Mouse (Mus musculus): ENCODE results near the gene Trim14. TPM values are rescaled to one million over a fixed set of nuclear protein-coding genes. Genes with fewer than 3 reads are reported as not detected.

Trim14 gene
- polyA plus RNA-seq, 1 experiment from 2014 or later: 8.9 TPM

- no peaks in the 10 kb centered on the region for H3K9me3 ChIP-seq (replicated peaks)
- H3K4me1 ChIP-seq: peaks cover 26% of the 10 kb centered on the region
- H3K36me3 ChIP-seq: peaks cover 89% of the 10 kb centered on the region
- ATAC-seq: no peak
- H3K9ac ChIP-seq: no peak overlapping the region
- H3K27ac ChIP-seq: no peak overlapping the region
- H3K4me3 ChIP-seq: no peak overlapping the region
- H3K4me2 ChIP-seq: no peak overlapping the region
- no peaks in the 10 kb centered on the region for H3K27me3 ChIP-seq (replicated peaks)
- 84% methylated on average over 12 of the region's 12 CpGs for WGBS (ENCODE audit: insufficient replicate concordance)
These were observed 40.4 kb downstream of the Trim14 start for GRCm38 (mm10) chr4:46495543-46495942.

GRCm38 (mm10) chr4:46493071-46493470 is 42.9 kb downstream of the Trim14 start:
- 86% methylated on average over 6 of the region's 6 CpGs for WGBS (ENCODE audit: insufficient replicate concordance)
- no peak overlapping the region for H3K9ac ChIP-seq
- no peak for ATAC-seq
- no peak overlapping the region for H3K4me2 ChIP-seq
- H3K36me3 ChIP-seq: peaks cover 64% of the 10 kb centered on the region
- H3K4me1 ChIP-seq: peaks cover 30% of the 10 kb centered on the region
- no peaks in the 10 kb centered on the region for H3K9me3 ChIP-seq (replicated peaks)
- H3K4me3 ChIP-seq: no peak overlapping the region
- H3K27me3 ChIP-seq (replicated peaks): no peaks in the 10 kb centered on the region
- H3K27ac ChIP-seq: no peak overlapping the region

GRCm38 (mm10) chr4:46489028-46489925 is 46.7 kb downstream of the Trim14 start, which contains the start of gene Nans:
Gene Nans (plus strand): TSS chr4:46489248.
- Histone ChIP-seq H3K27me3 (replicated peaks) (no peaks in the 10 kb centered on the region), H3K27ac (peak within 1 kb of the TSS; percentile 85), H3K4me2 (peak within 1 kb of the TSS; percentile 79), H3K4me3 (peak within 1 kb of the TSS; percentile 82), H3K36me3 (peaks cover 33% of the 10 kb centered on the region), H3K9ac (peak within 1 kb of the TSS; percentile 86), H3K4me1 (peaks cover 56% of the 10 kb centered on the region), H3K9me3 (replicated peaks) (no peaks in the 10 kb centered on the region)
- WGBS (ENCODE audit: insufficient replicate concordance): under 1% methylated on average over 58 of the region's 58 CpGs
- peak; percentile 97 for ATAC-seq

DNA sequence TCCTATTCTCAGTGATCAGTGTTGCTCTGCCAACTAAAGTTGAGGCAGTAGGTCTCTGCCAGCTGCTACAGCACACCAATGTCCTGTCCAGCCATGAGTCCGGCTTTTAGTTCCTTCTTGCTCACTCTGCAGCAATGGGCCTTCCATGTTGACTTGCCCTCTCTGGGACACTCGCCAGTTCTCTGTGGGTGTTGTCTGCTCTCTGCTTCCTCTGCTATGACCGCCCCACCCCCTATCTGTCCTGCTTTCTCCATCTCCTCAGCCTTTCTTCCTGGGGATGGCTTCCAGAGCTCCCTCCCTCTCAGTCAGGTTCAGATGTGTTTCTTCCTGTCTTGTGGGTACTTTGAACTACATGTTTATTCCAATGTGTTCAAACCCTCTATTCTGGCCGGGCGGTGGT is 48.6 kb downstream of the Trim14 start:
- no peak overlapping the region for H3K4me3 ChIP-seq
- no peak overlapping the region for H3K9ac ChIP-seq
- H3K9me3 ChIP-seq (replicated peaks): no peaks in the 10 kb centered on the region
- H3K27me3 ChIP-seq (replicated peaks): no peaks in the 10 kb centered on the region
- 77% methylated on average over 5 of the region's 5 CpGs for WGBS (ENCODE audit: insufficient replicate concordance)
- H3K4me1 ChIP-seq: peaks cover 63% of the 10 kb centered on the region
- peaks cover 14% of the 10 kb centered on the region for H3K36me3 ChIP-seq
- no peak overlapping the region for H3K4me2 ChIP-seq
- no peak for ATAC-seq
- peak overlapping the region; percentile 31; the same call in 1 of the 2 replicates for H3K27ac ChIP-seq

DNA sequence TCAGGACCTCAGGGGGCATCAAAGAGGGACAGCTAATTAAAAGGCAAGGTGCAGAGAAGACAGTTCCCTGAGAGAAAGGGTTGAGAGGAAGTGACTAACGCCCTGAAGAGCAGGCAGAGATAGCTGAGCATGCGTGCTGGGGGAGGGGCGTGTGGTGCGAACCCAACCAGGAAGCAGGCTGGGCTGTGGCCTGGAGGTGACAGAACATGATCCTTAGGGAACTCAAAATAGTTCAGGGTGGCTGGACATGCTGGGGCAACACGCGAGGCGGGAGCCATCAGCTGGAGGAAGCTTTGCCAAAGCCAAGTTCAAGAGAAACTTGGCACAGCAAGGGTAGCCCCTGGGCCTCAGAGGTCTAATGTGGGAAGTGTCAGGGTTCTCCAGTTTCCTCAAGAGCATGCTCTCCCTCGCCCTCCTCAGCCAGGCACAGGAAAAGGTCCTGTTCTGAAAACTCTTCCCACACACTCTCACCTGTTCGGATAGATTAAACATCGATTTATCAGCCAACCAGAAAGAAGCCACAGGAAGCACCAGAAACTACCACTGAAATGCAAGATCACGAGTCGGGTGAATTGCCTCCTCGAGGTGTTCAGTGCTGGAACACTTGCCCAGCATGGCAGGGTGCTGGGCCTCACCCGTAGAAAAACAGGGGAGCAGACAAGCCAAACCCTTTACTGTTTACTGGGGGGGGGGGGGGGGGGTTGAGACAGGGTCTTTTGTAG is 50.1 kb downstream of the Trim14 start:
- peaks cover 57% of the 10 kb centered on the region for H3K4me1 ChIP-seq
- H3K27me3 ChIP-seq (replicated peaks): no peaks in the 10 kb centered on the region
- peak overlapping the region; percentile 49 for H3K4me2 ChIP-seq
- peak overlapping the region; percentile 69 for H3K27ac ChIP-seq
- WGBS (ENCODE audit: insufficient replicate concordance): 18% methylated on average over 14 of the region's 14 CpGs
- no peaks in the 10 kb centered on the region for H3K9me3 ChIP-seq (replicated peaks)
- H3K36me3 ChIP-seq: no peaks in the 10 kb centered on the region
- no peak overlapping the region; the same call in 1 of the 2 replicates for H3K4me3 ChIP-seq
- ATAC-seq: peak; percentile 43
- peak overlapping the region; percentile 57 for H3K9ac ChIP-seq

- no peak overlapping the region for H3K4me3 ChIP-seq
- H3K4me1 ChIP-seq: peaks cover 5% of the 10 kb centered on the region
- no peak overlapping the region for H3K9ac ChIP-seq
- ATAC-seq: no peak
- no peaks in the 10 kb centered on the region for H3K9me3 ChIP-seq (replicated peaks)
- H3K27ac ChIP-seq: no peak overlapping the region; the same call in 1 of the 2 replicates
- peaks cover 56% of the 10 kb centered on the region for H3K36me3 ChIP-seq
- no peak overlapping the region for H3K4me2 ChIP-seq
- no peaks in the 10 kb centered on the region for H3K27me3 ChIP-seq (replicated peaks)
- WGBS (ENCODE audit: insufficient replicate concordance): 94% methylated on average over 2 of the region's 2 CpGs
These were observed 56.9 kb downstream of the Trim14 start for GRCm38 (mm10) chr4:46479081-46479480.

GRCm38 (mm10) chr4:46475101-46475500 is 60.8 kb downstream of the Trim14 start:
- no peak for ATAC-seq

DNA sequence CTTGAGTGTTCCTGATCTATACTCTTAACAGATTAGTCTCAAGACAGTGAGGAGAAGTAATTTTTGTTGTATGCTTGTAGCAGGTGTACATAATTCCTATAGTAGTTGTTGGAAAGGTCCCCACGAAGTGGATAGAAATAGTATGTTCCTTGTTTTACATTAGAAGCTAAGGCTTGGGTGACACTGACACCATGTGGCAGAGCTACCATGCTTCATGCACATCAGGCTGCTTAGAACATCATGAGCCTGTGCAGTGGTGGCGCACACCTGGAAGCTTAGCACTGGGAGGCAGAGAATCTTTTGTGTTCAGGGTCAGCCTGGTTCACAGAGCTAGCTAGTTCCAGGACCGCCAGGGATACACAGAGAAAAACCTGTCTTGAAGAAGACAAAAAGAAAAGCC is 70.2 kb downstream of the Trim14 start:
- H3K27me3 ChIP-seq (replicated peaks): no peaks in the 10 kb centered on the region
- H3K4me2 ChIP-seq: no peak overlapping the region
- WGBS (ENCODE audit: insufficient replicate concordance): 89% methylated on average over 3 of the region's 3 CpGs
- no peak overlapping the region for H3K27ac ChIP-seq
- no peaks in the 10 kb centered on the region for H3K9me3 ChIP-seq (replicated peaks)
- no peak overlapping the region for H3K9ac ChIP-seq
- peaks cover 100% of the 10 kb centered on the region for H3K36me3 ChIP-seq
- ATAC-seq: no peak
- no peak overlapping the region for H3K4me3 ChIP-seq
- peaks cover 29% of the 10 kb centered on the region for H3K4me1 ChIP-seq

More at GRCm38 (mm10) chr4:46475101-46475500, 60.8 kb downstream of the Trim14 start:
- Histone ChIP-seq H3K36me3 (peaks cover 96% of the 10 kb centered on the region), H3K9me3 (replicated peaks) (no peaks in the 10 kb centered on the region), H3K27me3 (replicated peaks) (no peaks in the 10 kb centered on the region), H3K4me1 (no peaks in the 10 kb centered on the region), H3K4me2 (no peak overlapping the region), H3K27ac (peak overlapping the region; percentile 47; the same call in 1 of the 2 replicates), H3K4me3 (no peak overlapping the region), H3K9ac (no peak overlapping the region)
- WGBS (ENCODE audit: insufficient replicate concordance): 92% methylated on average over 5 of the region's 5 CpGs

DNA sequence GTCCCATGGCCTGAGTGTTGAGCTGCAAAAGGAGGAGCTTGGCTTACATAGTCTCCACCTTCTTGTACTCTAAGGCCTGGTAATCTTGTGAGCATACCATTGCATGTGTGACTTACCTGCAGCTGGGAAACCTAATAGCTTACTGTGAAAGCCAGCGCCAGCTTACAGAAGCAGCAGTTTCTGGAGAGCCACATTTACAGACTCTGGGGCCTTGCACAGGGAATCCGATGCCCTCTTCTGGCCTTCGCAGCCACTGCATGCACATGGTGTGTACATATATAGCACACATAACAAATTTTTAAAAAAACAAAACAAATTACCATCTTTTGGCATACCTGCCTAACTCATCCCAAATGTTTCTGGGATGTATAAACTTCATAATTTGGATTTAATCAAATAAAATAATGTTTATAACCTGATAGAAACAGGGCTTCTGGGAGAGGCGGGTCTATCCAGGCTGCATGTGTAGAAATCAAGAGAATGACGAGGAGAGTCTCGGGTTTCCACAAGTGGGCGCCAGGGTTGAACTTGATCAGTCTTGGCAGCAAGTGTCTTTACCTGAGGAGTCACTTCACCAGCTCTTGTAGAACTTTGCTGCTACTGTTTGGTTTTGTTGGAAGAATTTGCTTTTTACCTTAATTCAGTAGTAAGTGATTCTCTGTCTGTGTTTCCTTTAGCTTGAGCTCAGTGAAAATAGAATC is 72.7 kb downstream of the Trim14 start:
- 83% methylated on average over 7 of the region's 7 CpGs for WGBS (ENCODE audit: insufficient replicate concordance)
- no peaks in the 10 kb centered on the region for H3K9me3 ChIP-seq (replicated peaks)
- H3K27ac ChIP-seq: peak overlapping the region; percentile 28; the same call in 1 of the 2 replicates
- H3K4me3 ChIP-seq: no peak overlapping the region
- H3K9ac ChIP-seq: no peak overlapping the region
- H3K4me1 ChIP-seq: peaks cover 53% of the 10 kb centered on the region
- H3K4me2 ChIP-seq: no peak overlapping the region
- ATAC-seq: peak; percentile 63
- H3K27me3 ChIP-seq (replicated peaks): no peaks in the 10 kb centered on the region
- H3K36me3 ChIP-seq: peaks cover 100% of the 10 kb centered on the region

- WGBS (ENCODE audit: insufficient replicate concordance): 85% methylated on average over 2 of the region's 2 CpGs
- H3K36me3 ChIP-seq: peaks cover 88% of the 10 kb centered on the region
- H3K27ac ChIP-seq: peak overlapping the region; percentile 99
- peak overlapping the region; percentile 89 for H3K4me2 ChIP-seq
- peaks cover 87% of the 10 kb centered on the region for H3K4me1 ChIP-seq
- no peaks in the 10 kb centered on the region for H3K9me3 ChIP-seq (replicated peaks)
- H3K4me3 ChIP-seq: 0 out of 2 replicates have a peak overlapping the region, but pooled peaks have one; percentile 1
- no peaks in the 10 kb centered on the region for H3K27me3 ChIP-seq (replicated peaks)
- peak overlapping the region; percentile 28; the same call in 1 of the 2 replicates for H3K9ac ChIP-seq
- no peak for ATAC-seq
These were observed 77.5 kb downstream of the Trim14 start for GRCm38 (mm10) chr4:46458411-46458810.

DNA sequence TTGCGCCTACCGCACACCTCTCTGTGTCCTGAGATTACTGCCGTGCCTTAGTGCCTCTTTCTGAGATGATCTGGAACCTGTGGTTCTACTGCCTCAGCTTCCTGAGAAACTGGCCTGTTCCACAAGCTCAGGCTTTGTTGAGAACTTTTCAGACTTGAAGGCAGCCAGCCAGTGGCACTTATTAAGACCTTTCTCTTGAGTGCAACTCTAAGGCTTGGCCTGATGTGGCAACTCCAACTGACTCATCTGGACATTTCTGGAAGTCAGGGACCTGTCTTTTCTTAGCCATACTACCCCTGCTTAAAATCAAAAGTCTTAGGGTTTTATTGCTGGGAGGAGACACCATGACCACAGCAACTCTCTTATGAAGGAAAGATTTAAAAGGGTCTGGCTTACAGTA is 78.8 kb downstream of the Trim14 start:
- WGBS (ENCODE audit: insufficient replicate concordance): 67% methylated on average over 3 of the region's 3 CpGs
- H3K27me3 ChIP-seq (replicated peaks): no peaks in the 10 kb centered on the region
- peak overlapping the region; percentile 100 for H3K9ac ChIP-seq
- peak overlapping the region; percentile 99 for H3K27ac ChIP-seq
- H3K4me3 ChIP-seq: peak overlapping the region; percentile 95
- H3K4me1 ChIP-seq: peaks cover 91% of the 10 kb centered on the region
- H3K36me3 ChIP-seq: peaks cover 86% of the 10 kb centered on the region
- peak overlapping the region; percentile 89 for H3K4me2 ChIP-seq
- no peaks in the 10 kb centered on the region for H3K9me3 ChIP-seq (replicated peaks)
- ATAC-seq: no peak
